Mouse (Mus musculus): ENCODE data around the gene Tfap2e.

The Tfap2e gene

GRCm38 (mm10) chr4:126696908-126697307 lies 39.1 kb downstream of the Tfap2e start:
- no peak for DNase-seq

- DNase-seq, result no peak
These were observed 43.0 kb downstream of the Tfap2e start for GRCm38 (mm10) chr4:126693021-126693420.

GRCm38 (mm10) chr4:126689457-126689856 lies 46.6 kb downstream of the Tfap2e start:
- no peak for DNase-seq

GRCm38 (mm10) chr4:126683084-126683483 lies 53.0 kb downstream of the Tfap2e start:
- DNase-seq, result no peak

- DNase-seq, result no peak
These were observed 53.7 kb downstream of the Tfap2e start for GRCm38 (mm10) chr4:126682298-126682697.

GRCm38 (mm10) chr4:126677054-126678003 lies 58.7 kb downstream of the Tfap2e start, which contains the start of gene Psmb2:
TSS of gene Psmb2 (plus strand) at chr4:126677630.
- peak; percentile 99 for DNase-seq

GRCm38 (mm10) chr4:126667075-126667474 lies 69.0 kb downstream of the Tfap2e start:
- no peak for DNase-seq
